Comparison of ENCODE assay signal across 8 mouse cellular contexts in genomic region chr9:118489579-118490019, GRCm38 (mm10). TPM values are rescaled to one million over a fixed set of nuclear protein-coding genes. Genes with fewer than 3 reads are reported as not detected.
DNase-seq lines count a peak whose midpoint lies in the region; ATAC-seq lines count a peak whose summit lies in the region.

No protein-coding gene starts in this region.

- H3K9me3 ChIP-seq in embryonic facial prominence, embryonic 11.5 days (replicated peaks; ENCODE audit: control insufficient read depth, low read length) = no peaks in the 10 kb centered on the region
- H3K9me3 ChIP-seq in heart, embryonic 10.5 days = no peaks in the 10 kb centered on the region
- no peaks in the 10 kb centered on the region for H3K9me3 ChIP-seq in midbrain, embryonic 16.5 days (replicated peaks; ENCODE audit: control insufficient read depth, low read length, poor library complexity, severe bottlenecking)
- H3K9me3 ChIP-seq in stomach, embryonic 16.5 days (replicated peaks; ENCODE audit: control insufficient read depth, low read length) = 0 out of 2 replicates have a peak, but pooled peaks cover 4% of the 10 kb centered on the region

- DNase-seq in CD4-positive helper T cell, adult 2 months (ENCODE audit: low read depth, low spot score) = peak; percentile 79
- DNase-seq in adrenal gland, postnatal 10 days = peak; percentile 84
- DNase-seq in embryonic facial prominence, embryonic 11.5 days (ENCODE audit: low spot score) = peak; percentile 87
- DNase-seq in heart, embryonic 10.5 days (ENCODE audit: low spot score) = peak; percentile 87
- peak; percentile 55 to 71 for DNase-seq in kidney, adult 8-10 months
- peak; percentile 68 for DNase-seq in liver

- no peaks in the 10 kb centered on the region for H3K4me1 ChIP-seq in embryonic facial prominence, embryonic 11.5 days (ENCODE audit: control insufficient read depth, insufficient read depth, low read length)
- H3K4me1 ChIP-seq in heart, embryonic 10.5 days = peaks cover 12% of the 10 kb centered on the region; the same call in 1 of the 2 replicates
- H3K4me1 ChIP-seq in midbrain, embryonic 16.5 days (ENCODE audit: control insufficient read depth, insufficient read depth, low read length) = peaks cover 28% of the 10 kb centered on the region; the same call in 1 of the 2 replicates
- H3K4me1 ChIP-seq in stomach, embryonic 16.5 days (ENCODE audit: control insufficient read depth, insufficient read depth, low read length) = peaks cover 10% of the 10 kb centered on the region

- H3K9ac ChIP-seq in embryonic facial prominence, embryonic 11.5 days (replicated peaks; ENCODE audit: low read length) = no peak overlapping the region; the same call in 1 of the 2 replicates
- no peak overlapping the region for H3K9ac ChIP-seq in midbrain, embryonic 16.5 days (ENCODE audit: low read depth, low read length)
- peak overlapping the region; percentile 46; the same call in 1 of the 2 replicates for H3K9ac ChIP-seq in stomach, embryonic 16.5 days (ENCODE audit: low read length)

- peak overlapping the region; percentile 13; the same call in 1 of the 2 replicates for H3K4me3 ChIP-seq in embryonic facial prominence, embryonic 11.5 days (ENCODE audit: low read depth, low read length)
- peak overlapping the region; percentile 62 for H3K4me3 ChIP-seq in heart, embryonic 10.5 days
- peak overlapping the region; percentile 19; the same call in 1 of the 2 replicates for H3K4me3 ChIP-seq in midbrain, embryonic 16.5 days (ENCODE audit: low read depth, low read length)
- H3K4me3 ChIP-seq in stomach, embryonic 16.5 days (replicated peaks; ENCODE audit: low read length) = peak overlapping the region; percentile 46

- peak; percentile 84 for ATAC-seq in embryonic facial prominence, embryonic 11.5 days (replicated peaks; ENCODE audit: insufficient number of reproducible peaks, low FRiP score, low TSS enrichment, low read depth)
- ATAC-seq in midbrain, embryonic 16.5 days = peak; percentile 83
- peak; percentile 61; the same call in 1 of the 2 replicates for ATAC-seq in stomach, embryonic 16.5 days (ENCODE audit: insufficient read depth, low FRiP score)

- H3K36me3 ChIP-seq in embryonic facial prominence, embryonic 11.5 days (replicated peaks; ENCODE audit: control insufficient read depth, insufficient read depth, low read depth, low read length) = no peaks in the 10 kb centered on the region
- no peaks in the 10 kb centered on the region for H3K36me3 ChIP-seq in heart, embryonic 10.5 days
- H3K36me3 ChIP-seq in midbrain, embryonic 16.5 days (ENCODE audit: control insufficient read depth, insufficient read depth, low read length) = no peaks in the 10 kb centered on the region
- no peaks in the 10 kb centered on the region for H3K36me3 ChIP-seq in stomach, embryonic 16.5 days (ENCODE audit: control insufficient read depth, insufficient read depth, low read length)

- H3K27ac ChIP-seq in embryonic facial prominence, embryonic 11.5 days (replicated peaks; ENCODE audit: low read depth, low read length) = no peak overlapping the region
- no peak overlapping the region for H3K27ac ChIP-seq in heart, embryonic 10.5 days
- H3K27ac ChIP-seq in midbrain, embryonic 16.5 days (ENCODE audit: low read length) = no peak overlapping the region
- H3K27ac ChIP-seq in stomach, embryonic 16.5 days (ENCODE audit: low read length) = no peak overlapping the region

- H3K4me2 ChIP-seq in embryonic facial prominence, embryonic 11.5 days (ENCODE audit: low read depth, low read length) = peak overlapping the region; percentile 44
- H3K4me2 ChIP-seq in midbrain, embryonic 16.5 days (ENCODE audit: low read length) = peak overlapping the region; percentile 50
- H3K4me2 ChIP-seq in stomach, embryonic 16.5 days (ENCODE audit: low read depth, low read length) = peak overlapping the region; percentile 61

- under 1% methylated on average over 16 of the region's 16 CpGs for WGBS in embryonic facial prominence, embryonic 11.5 days
- WGBS in heart, embryonic 10.5 days = under 1% methylated on average over 16 of the region's 16 CpGs
- 0% methylated on average over 16 of the region's 16 CpGs for WGBS in midbrain, embryonic 16.5 days
- under 1% methylated on average over 16 of the region's 16 CpGs for WGBS in stomach, embryonic 16.5 days

- H3K27me3 ChIP-seq in embryonic facial prominence, embryonic 11.5 days (ENCODE audit: control insufficient read depth, insufficient read depth, low read length) = peaks cover 39% of the 10 kb centered on the region
- H3K27me3 ChIP-seq in heart, embryonic 10.5 days (ENCODE audit: insufficient read depth, poor library complexity, severe bottlenecking) = peaks cover 47% of the 10 kb centered on the region
- H3K27me3 ChIP-seq in midbrain, embryonic 16.5 days (ENCODE audit: control insufficient read depth, insufficient read depth, low read depth, low read length) = peaks cover 42% of the 10 kb centered on the region
- peaks cover 38% of the 10 kb centered on the region for H3K27me3 ChIP-seq in stomach, embryonic 16.5 days (ENCODE audit: control insufficient read depth, insufficient read depth, low read length)

RNA-seq across cellular contexts. Expression of gene Eomes, which starts 11.6 kb away (rescaled TPM):
- under 1 TPM; 0.27 to 0.30 TPM for total RNA-seq in adrenal gland, postnatal 10 days (2021)
- polyA plus RNA-seq in embryonic facial prominence, embryonic 11.5 days (2014; fragmentation: Nextera tagmentation; extraction: Ambion mirVana) = 0.24 and 0.42 TPM in 2 replicates
- polyA plus RNA-seq in heart, embryonic 10.5 days (2016; fragmentation: Nextera tagmentation; extraction: Ambion mirVana) = 0.11 and 0.13 TPM in 2 replicates
- polyA plus RNA-seq in midbrain, embryonic 16.5 days (2015; fragmentation: Nextera tagmentation; extraction: Ambion mirVana) = 1.4 and 2.0 TPM in 2 replicates
- polyA plus RNA-seq in stomach, embryonic 16.5 days (2015; fragmentation: Nextera tagmentation; extraction: Ambion mirVana) = 0.06 and 0.09 TPM in 2 replicates

RNA-seq across cellular contexts. Expression of gene Golga4, which starts 16.5 kb away (rescaled TPM):
- 10 to 100 TPM; 79.3 to 98.4 TPM for total RNA-seq in adrenal gland, postnatal 10 days (2021)
- 43.7 and 50.6 TPM in 2 replicates for polyA plus RNA-seq in embryonic facial prominence, embryonic 11.5 days (2014; fragmentation: Nextera tagmentation; extraction: Ambion mirVana)
- polyA plus RNA-seq in heart, embryonic 10.5 days (2016; fragmentation: Nextera tagmentation; extraction: Ambion mirVana) = 55.0 and 60.0 TPM in 2 replicates
- 41.5 and 44.2 TPM in 2 replicates for polyA plus RNA-seq in midbrain, embryonic 16.5 days (2015; fragmentation: Nextera tagmentation; extraction: Ambion mirVana)
- 48.8 and 50.6 TPM in 2 replicates for polyA plus RNA-seq in stomach, embryonic 16.5 days (2015; fragmentation: Nextera tagmentation; extraction: Ambion mirVana)
